Mouse (Mus musculus) spleen, postnatal 14 days (tissue): ENCODE data around the gene Mrpl12.

ENCODE experiments used
- DNase-seq, 2 experiments: peaks; one replicate each; pipeline ENCODE4 v3.0.0; 2021 to 2022; ENCODE audit warnings: low spot score in 2 of 2

Gene Mrpl12

DNA sequence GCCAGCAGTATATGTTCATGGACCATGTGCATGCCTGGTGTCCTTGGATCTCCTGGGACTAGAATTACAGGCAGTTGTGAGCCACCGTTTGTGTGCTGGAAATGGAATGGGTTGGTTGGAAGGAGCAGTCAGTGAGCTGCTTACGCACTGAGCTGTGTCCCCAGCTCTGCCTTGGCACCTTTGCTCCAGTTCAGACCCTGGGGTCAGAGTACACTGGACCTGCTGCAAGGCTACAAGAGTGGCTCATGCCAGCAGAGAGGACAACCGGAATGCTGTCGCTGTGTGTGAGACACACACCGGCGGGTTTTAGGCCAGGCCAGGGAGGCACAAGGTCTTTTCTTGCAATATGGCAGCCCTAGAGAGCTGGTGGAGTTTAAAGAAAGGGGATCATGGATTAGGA, 12.4 kb upstream of the Mrpl12 start:
- DNase-seq = no peak

DNA sequence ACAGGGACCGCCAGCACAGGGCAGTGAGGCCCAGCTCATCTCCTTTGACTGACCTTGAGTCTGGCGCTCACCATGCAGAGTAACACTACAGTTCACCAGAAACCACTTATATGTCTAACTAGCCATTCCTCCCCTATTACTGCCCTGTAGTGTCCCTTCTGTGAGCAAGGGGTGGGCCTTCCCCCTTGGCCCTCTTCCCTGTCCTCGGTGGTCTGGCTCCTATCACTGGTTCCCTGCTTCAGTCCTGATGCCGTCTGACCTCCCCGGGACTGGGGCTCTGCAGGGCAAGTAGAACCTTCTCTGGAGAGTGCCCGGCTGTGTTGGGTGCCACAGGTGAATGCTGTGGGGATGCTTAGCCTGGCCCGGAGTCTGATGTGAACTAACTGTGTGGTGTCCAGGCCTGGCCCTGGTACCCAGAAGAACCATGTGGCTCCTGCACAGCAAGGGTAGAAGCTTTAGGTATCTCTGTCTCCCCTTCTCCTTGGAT, 922 bp upstream of the Mrpl12 start:
- no peak for DNase-seq

- no peak for DNase-seq
Measured at GRCm38 (mm10) chr11:120485251-120485650, 838 bp downstream of the Mrpl12 start.

- DNase-seq = no peak
Measured at GRCm38 (mm10) chr11:120488516-120488915, 4.1 kb downstream of the Mrpl12 start.

DNA sequence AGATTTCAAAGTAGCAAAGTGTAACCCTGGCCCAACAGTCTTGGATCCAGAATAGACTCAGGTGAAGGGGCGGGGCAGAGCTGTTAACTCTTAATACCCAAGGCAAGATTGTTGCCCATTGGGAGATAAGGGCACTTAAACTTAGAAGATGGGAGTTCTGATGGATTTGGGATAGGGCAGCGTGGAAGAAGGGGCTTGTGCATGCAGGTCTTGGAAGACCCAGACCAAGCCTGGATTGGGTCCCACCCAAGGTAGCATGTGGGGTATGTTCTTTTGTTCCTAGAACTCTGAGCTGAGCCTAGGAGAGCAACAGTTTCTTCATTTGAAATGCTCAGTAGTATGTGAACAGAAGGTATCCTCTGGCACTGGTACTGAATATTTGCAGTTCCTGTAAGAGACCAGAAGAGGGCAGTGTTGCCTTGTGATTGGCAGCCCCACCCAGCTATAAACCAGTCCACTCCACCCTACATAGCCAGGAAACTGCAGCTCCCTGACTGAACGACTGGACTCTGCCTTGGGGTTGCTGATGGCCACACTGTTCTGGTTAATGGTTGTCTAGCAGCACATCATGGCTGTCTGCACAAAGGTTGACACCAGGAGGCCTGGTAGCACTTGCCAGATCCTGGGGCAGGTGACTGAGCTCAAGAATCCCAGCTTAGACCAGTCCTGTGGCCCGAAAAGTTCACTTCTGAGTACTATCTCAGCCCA, 4.8 kb downstream of the Mrpl12 start:
- peak in 1 of 2 experiments; percentile 56 for DNase-seq

DNA sequence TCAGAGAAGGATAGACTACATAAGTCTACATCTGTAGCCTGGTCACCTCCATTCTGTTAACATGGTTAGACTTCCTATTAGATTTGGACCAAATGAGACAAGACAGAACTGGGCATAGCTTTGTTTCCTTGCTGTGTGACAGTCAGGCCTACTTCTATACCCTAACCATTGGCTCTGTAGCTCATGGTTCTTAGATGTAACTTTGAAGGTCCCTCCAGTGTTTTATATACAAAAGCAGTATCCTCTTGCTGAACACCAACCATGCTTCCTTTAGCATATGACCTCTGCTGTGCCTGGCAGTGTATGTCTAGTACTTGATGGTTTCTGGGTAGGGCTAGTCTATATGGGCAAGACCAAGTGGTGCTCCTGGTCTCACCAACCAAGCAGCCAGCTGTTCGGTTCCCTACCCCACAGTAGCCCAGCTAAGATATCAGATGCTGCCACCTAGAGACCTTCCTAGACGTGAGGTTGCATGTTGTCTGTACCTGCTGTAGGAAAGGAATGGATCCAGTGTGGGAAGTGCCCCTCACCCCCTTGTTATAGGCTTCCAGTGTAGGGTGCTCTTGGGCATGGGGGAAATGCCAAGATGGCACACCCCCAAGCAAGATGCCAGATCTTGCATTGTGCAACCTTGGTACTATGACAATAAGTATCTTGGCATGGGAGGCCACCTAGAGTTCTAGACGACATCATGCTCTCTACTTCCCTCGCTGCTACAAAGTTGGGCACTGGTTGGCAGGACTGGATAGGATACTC, 6.1 kb downstream of the Mrpl12 start:
- DNase-seq = no peak

- peak; percentile 76 to 81 for DNase-seq
Measured at GRCm38 (mm10) chr11:120491317-120492023, 7.1 kb downstream of the Mrpl12 start, which contains the start of gene Slc25a10. Gene Slc25a10, plus strand, starts transcription at chr11:120491840.

- peak in 1 of 2 experiments; percentile 38 for DNase-seq
Measured at GRCm38 (mm10) chr11:120492024-120492877, 7.8 kb downstream of the Mrpl12 start.

DNA sequence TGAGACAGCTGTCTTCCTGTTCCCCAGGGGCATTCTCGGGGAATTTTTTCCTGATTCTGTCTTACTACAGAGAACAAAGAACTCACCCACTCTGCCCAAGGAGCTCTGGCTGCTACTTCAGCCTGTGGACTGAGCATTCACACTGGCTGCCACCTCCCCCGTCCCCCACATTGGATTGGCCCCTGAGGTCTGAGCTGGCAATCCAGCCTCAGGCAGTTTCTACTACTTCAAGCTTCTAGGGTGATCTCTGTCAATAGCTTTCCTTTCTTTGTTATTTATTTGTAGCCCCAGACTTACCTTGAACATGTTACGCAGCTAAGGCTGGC, 8.4 kb downstream of the Mrpl12 start:
- DNase-seq = no peak

- DNase-seq = no peak
Measured at GRCm38 (mm10) chr11:120493351-120493750, 8.9 kb downstream of the Mrpl12 start.

DNA sequence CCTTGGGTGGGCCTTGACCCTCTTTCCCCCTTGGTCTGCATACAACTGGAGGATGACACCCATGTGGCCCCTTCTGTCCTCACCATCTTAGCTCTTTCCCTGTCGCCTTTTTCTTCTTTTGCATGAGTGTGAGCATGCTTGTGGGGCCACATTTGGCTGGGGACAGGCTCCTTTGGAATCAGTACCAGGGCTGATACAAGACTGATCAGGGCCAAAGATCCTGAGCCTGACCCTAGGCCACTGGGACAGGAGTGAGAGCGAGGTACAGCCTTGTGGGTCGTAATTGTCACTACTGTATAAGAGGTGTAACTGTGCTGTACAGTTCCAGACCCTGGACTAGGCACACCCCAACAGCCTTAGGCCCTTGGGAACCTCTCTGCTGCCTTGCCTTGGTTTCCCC, 9.5 kb downstream of the Mrpl12 start:
- DNase-seq = no peak

- DNase-seq = no peak
Measured at GRCm38 (mm10) chr11:120497436-120497835, 13.0 kb downstream of the Mrpl12 start.

GRCm38 (mm10) chr11:120498226-120498625, 13.8 kb downstream of the Mrpl12 start:
- DNase-seq = no peak

DNA sequence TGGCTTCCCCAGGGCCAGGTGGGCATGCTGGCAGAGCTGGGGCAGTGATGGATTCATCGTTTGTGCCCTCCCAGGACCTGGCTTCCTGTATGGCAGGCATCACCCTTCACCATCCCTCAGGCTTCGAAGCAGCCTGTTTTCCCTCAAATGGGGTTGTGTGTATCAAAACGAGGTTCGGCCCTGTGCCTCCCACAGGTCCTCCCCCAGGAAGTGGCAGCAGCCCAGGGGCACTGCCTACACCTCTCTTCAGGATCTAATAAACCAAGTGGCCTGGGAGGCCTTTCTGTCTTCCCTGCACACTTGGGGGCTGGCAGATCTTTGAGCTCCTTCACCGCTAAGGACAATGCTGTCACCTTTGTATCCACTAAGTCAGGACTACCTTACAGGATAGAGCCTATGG, 14.5 kb downstream of the Mrpl12 start:
- DNase-seq = no peak

DNA sequence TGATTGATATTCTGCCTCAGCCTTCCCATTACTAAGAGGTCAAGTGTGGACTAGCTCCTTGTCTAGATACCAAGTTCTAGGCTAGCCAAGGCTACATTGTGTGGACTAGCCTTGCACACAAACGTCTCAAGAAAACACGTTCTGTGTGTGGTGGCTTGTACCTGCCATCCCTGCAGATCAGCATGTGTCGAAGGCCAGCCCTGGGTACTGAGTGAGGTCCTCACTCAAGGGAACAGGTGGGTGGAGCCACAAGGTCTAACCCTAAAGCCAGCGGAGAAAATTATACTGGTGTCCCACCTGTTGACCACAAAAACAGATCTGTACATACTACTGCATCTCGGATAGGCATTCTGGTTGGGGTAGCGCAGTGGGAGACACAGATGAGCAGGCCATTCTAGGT, 15.5 kb downstream of the Mrpl12 start:
- DNase-seq = no peak

- no peak for DNase-seq
Measured at GRCm38 (mm10) chr11:120500357-120500756, 15.9 kb downstream of the Mrpl12 start.

DNA sequence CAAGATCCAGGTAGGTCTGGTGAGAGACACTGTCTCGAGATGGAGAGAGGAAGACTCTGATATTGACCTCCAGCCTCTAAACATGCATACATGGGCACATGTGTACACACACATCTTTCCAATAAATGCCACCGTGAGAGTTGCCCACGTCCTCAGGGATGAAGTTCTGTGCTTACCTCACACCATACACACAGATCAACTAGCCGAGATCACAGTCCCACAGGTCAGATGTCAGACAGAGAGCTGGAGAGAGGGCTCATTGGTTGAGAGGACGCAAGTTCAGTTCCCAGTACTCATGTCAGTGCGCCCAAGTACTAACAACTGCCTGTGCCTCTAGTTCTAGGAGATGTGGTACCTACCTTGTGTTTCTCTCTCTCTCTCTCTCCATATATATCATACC, 16.6 kb downstream of the Mrpl12 start:
- DNase-seq = no peak

GRCm38 (mm10) chr11:120501701-120502100, 17.3 kb downstream of the Mrpl12 start:
- DNase-seq = no peak

DNA sequence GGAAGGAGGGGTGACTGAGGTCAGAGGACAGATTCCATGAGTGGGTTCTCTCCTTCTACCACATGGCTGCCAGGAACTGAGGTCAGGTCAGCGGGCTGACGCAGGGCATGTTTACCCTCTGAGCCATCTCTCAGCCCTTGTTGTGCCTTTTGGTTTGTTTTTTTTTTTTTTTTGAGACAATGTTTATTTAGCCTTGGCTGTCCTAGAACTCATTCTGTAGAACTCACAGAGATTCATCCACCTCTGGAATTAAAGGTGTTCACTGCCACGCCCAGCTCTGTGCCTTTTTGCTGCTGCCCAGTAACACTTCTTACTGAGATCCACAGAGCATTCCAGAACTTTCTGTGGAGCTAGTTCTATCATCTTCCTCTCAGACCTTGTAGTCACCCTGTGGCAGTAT, 21.2 kb downstream of the Mrpl12 start:
- no peak for DNase-seq

- no peak for DNase-seq
Measured at GRCm38 (mm10) chr11:120506899-120507298, 22.5 kb downstream of the Mrpl12 start.

GRCm38 (mm10) chr11:120507611-120508289, 23.3 kb downstream of the Mrpl12 start:
- DNase-seq = no peak
